Mouse (Mus musculus): ENCODE data around the gene Nmnat2. TPM values are rescaled to one million over a fixed set of nuclear protein-coding genes. Genes with fewer than 3 reads are reported as not detected.

The Nmnat2 gene
- polyA plus RNA-seq, 1 experiment from 2014 or later: 5.3 TPM

DNA sequence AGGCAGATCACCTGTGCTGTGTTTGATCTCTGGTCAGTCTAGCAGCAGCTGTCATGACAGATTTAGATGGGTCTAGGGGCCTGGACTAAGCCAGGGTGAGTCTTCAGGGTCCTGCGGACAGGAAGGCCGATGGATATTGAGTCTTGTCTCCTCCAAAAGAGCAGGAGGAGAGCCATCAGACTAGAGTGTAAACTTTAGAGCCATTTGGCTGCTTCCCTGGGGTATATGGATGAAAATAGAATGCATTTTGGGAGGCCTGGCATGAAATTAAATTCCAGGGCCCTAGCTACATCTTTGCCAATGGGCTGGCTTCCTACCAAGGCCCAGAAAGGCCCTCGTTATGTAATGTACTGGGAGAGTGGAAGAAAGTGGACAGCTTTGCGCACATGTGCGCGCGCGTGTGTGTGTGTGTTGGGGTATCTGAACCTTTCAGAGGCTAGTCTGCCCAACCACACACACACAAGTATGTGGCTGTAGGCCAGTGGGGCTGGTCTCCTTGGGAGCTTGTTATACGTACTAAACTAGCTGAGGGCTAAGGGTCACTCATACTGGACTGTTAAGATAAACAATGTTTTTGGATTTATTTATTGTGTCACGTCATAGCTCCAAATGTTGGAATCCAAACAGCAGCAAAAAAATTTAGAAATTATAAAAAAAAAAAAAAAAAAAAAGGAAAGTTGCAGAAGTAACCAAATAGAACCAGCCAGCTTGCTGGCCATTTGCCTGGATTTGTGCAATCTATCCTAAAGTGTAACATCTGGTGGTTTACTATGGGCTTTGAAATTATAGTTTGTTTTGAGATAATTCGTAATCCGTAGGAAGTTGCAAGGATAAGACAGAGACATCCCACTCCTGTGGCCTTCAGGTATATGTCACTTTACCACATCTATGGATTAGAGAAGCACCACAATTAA, 110.9 kb downstream of the Nmnat2 start:
- Histone ChIP-seq H3K27ac (replicated peaks; ENCODE audit: low read depth, low read length) (no peak overlapping the region; the same call in 1 of the 2 replicates), H3K4me1 (ENCODE audit: control insufficient read depth, insufficient read depth, low read length) (peaks cover 6% of the 10 kb centered on the region; the same call in 1 of the 2 replicates), H3K9ac (ENCODE audit: low read depth, low read length) (no peak overlapping the region), H3K36me3 (ENCODE audit: control insufficient read depth, insufficient read depth, low read length) (no peaks in the 10 kb centered on the region), H3K4me3 (ENCODE audit: low read depth, low read length) (no peak overlapping the region), H3K27me3 (replicated peaks; ENCODE audit: control insufficient read depth, insufficient read depth, low read length) (no peaks in the 10 kb centered on the region), H3K9me3 (ENCODE audit: control insufficient read depth, low read length) (no peaks in the 10 kb centered on the region), H3K4me2 (ENCODE audit: low read depth, low read length) (no peak overlapping the region)
- 72% methylated on average over 12 of the region's 12 CpGs for whole genome bisulfite sequencing
- peak; percentile 79 for ATAC-seq (ENCODE audit: low read depth)
- DNase-seq (ENCODE audit: low spot score): peak; percentile 81

DNA sequence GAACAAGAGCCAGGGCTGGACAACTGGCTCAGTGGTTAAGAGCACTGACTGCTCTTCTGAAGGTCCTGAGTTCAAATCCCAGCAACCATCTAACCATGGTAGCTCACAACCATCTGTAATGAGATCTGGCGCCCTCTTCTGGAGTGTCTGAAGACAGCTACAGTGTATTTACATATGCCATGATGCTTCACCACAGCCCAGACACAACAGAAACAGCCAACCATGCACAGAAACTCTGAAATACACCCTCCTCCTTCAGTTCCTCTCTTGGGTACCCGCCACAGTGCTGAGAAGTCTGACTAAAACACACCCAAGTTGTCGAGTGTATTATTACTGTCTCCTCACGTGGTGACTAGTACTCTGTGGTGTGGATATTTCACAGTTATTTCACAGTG, 111.6 kb downstream of the Nmnat2 start:
- H3K4me3 ChIP-seq (ENCODE audit: low read depth, low read length): no peak overlapping the region
- H3K9me3 ChIP-seq (ENCODE audit: control insufficient read depth, low read length): no peaks in the 10 kb centered on the region
- no peak overlapping the region for H3K4me2 ChIP-seq (ENCODE audit: low read depth, low read length)
- peaks cover 6% of the 10 kb centered on the region; the same call in 1 of the 2 replicates for H3K4me1 ChIP-seq (ENCODE audit: control insufficient read depth, insufficient read depth, low read length)
- H3K36me3 ChIP-seq (ENCODE audit: control insufficient read depth, insufficient read depth, low read length): no peaks in the 10 kb centered on the region
- no peaks in the 10 kb centered on the region; the same call in 1 of the 2 replicates for H3K27me3 ChIP-seq (replicated peaks; ENCODE audit: control insufficient read depth, insufficient read depth, low read length)
- ATAC-seq (ENCODE audit: low read depth): no peak
- DNase-seq (ENCODE audit: low spot score): no peak
- WGBS: 73% methylated on average over 4 of the region's 4 CpGs
- H3K9ac ChIP-seq (ENCODE audit: low read depth, low read length): no peak overlapping the region
- no peak overlapping the region for H3K27ac ChIP-seq (replicated peaks; ENCODE audit: low read depth, low read length)

- H3K9ac ChIP-seq (ENCODE audit: low read depth, low read length): no peak overlapping the region
- peaks cover 20% of the 10 kb centered on the region for H3K27me3 ChIP-seq (replicated peaks; ENCODE audit: control insufficient read depth, insufficient read depth, low read length)
- peak overlapping the region; percentile 23 for H3K4me3 ChIP-seq (ENCODE audit: low read depth, low read length)
- H3K4me2 ChIP-seq (ENCODE audit: low read depth, low read length): peak overlapping the region; percentile 45
- H3K4me1 ChIP-seq (ENCODE audit: control insufficient read depth, insufficient read depth, low read length): peaks cover 14% of the 10 kb centered on the region; the same call in 1 of the 2 replicates
- DNase-seq (ENCODE audit: low spot score) (peak; percentile 69), ATAC-seq (ENCODE audit: low read depth) (peak; percentile 82)
- no peaks in the 10 kb centered on the region for H3K36me3 ChIP-seq (ENCODE audit: control insufficient read depth, insufficient read depth, low read length)
- H3K9me3 ChIP-seq (ENCODE audit: control insufficient read depth, low read length): no peaks in the 10 kb centered on the region
- 20% methylated on average over 15 of the region's 16 CpGs for WGBS
- H3K27ac ChIP-seq (replicated peaks; ENCODE audit: low read depth, low read length): no peak overlapping the region
Observed at GRCm38 (mm10) chr1:153071563-153071962, 116.8 kb downstream of the Nmnat2 start.

DNA sequence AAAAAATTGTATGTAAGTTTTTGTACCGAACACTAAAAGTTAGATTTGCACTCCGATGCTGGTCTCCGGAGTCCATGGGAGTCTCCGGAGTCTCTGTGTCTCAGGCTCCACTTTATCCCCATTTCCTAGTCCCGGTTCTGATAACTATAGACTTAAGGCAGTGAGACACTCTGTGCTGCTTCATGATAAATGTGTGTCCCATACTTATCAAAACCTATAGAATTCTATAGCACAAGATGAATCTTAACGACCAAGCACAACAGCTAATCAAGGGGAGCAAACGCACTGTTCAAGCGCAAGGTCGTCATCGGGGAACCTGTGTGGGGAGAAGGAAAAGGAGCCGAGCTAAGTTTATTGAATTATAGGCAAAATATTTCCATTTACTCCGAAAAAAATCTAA, 117.2 kb downstream of the Nmnat2 start:
- DNase-seq (ENCODE audit: low spot score) (no peak), ATAC-seq (ENCODE audit: low read depth) (no peak)
- Histone ChIP-seq H3K27me3 (replicated peaks; ENCODE audit: control insufficient read depth, insufficient read depth, low read length) (peaks cover 20% of the 10 kb centered on the region), H3K36me3 (ENCODE audit: control insufficient read depth, insufficient read depth, low read length) (no peaks in the 10 kb centered on the region), H3K4me1 (ENCODE audit: control insufficient read depth, insufficient read depth, low read length) (peaks cover 14% of the 10 kb centered on the region; the same call in 1 of the 2 replicates), H3K9ac (ENCODE audit: low read depth, low read length) (no peak overlapping the region), H3K4me2 (ENCODE audit: low read depth, low read length) (peak overlapping the region; percentile 45), H3K27ac (replicated peaks; ENCODE audit: low read depth, low read length) (no peak overlapping the region), H3K4me3 (ENCODE audit: low read depth, low read length) (peak overlapping the region; percentile 23), H3K9me3 (ENCODE audit: control insufficient read depth, low read length) (no peaks in the 10 kb centered on the region)
- WGBS: 39% methylated on average over 12 of the region's 12 CpGs

- peaks cover 20% of the 10 kb centered on the region for H3K27me3 ChIP-seq (replicated peaks; ENCODE audit: control insufficient read depth, insufficient read depth, low read length)
- no peaks in the 10 kb centered on the region for H3K9me3 ChIP-seq (ENCODE audit: control insufficient read depth, low read length)
- no peak for ATAC-seq (ENCODE audit: low read depth)
- H3K36me3 ChIP-seq (ENCODE audit: control insufficient read depth, insufficient read depth, low read length): no peaks in the 10 kb centered on the region
- no peak overlapping the region for H3K9ac ChIP-seq (ENCODE audit: low read depth, low read length)
- DNase-seq (ENCODE audit: low spot score): no peak
- no peak overlapping the region for H3K27ac ChIP-seq (replicated peaks; ENCODE audit: low read depth, low read length)
- peaks cover 14% of the 10 kb centered on the region; the same call in 1 of the 2 replicates for H3K4me1 ChIP-seq (ENCODE audit: control insufficient read depth, insufficient read depth, low read length)
- H3K4me2 ChIP-seq (ENCODE audit: low read depth, low read length): no peak overlapping the region
- WGBS: 31% methylated on average over 10 of the region's 10 CpGs
- H3K4me3 ChIP-seq (ENCODE audit: low read depth, low read length): no peak overlapping the region
Observed at GRCm38 (mm10) chr1:153072711-153073110, 117.9 kb downstream of the Nmnat2 start.

- ATAC-seq (ENCODE audit: low read depth): no peak
- WGBS: 13% methylated on average over 9 of the region's 9 CpGs
Observed at GRCm38 (mm10) chr1:153073441-153073840, 118.6 kb downstream of the Nmnat2 start.

DNA sequence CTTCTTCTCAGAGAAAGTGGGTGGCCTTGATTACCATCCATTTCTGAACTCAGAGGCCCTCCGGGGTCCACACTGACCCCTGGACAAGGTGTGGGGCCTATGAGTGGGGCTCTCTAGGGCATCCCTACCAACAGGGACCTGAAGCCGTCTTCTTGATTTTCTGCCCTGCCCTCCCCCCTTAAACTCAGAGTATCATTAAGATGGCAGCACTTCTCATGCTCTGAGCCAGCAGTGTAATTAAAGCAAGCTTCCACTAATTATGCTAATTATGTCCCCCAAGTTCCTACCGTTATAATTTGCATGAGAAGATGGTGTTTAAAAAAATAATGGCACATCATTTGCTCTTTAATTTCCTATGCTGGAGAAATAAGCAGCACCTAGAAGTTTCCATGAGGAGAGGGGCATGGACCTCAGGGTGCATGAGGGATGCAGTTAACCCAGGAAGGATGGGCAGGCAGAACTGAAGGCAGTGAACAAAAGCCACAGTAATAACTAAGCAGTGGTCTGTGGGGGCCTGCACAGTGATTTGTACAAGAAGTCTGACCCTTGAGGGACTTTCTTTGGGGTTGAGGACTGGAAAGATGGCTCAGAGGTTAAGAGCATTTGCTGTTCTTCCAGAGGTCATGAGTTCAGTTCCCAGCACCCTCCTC, 120.4 kb downstream of the Nmnat2 start:
- no peak for DNase-seq (ENCODE audit: low spot score)
- Histone ChIP-seq H3K4me3 (ENCODE audit: low read depth, low read length) (no peak overlapping the region), H3K9ac (ENCODE audit: low read depth, low read length) (no peak overlapping the region), H3K36me3 (ENCODE audit: control insufficient read depth, insufficient read depth, low read length) (no peaks in the 10 kb centered on the region), H3K9me3 (ENCODE audit: control insufficient read depth, low read length) (no peaks in the 10 kb centered on the region), H3K4me2 (ENCODE audit: low read depth, low read length) (no peak overlapping the region), H3K4me1 (ENCODE audit: control insufficient read depth, insufficient read depth, low read length) (peaks cover 14% of the 10 kb centered on the region; the same call in 1 of the 2 replicates), H3K27me3 (replicated peaks; ENCODE audit: control insufficient read depth, insufficient read depth, low read length) (peaks cover 20% of the 10 kb centered on the region), H3K27ac (replicated peaks; ENCODE audit: low read depth, low read length) (no peak overlapping the region)
- ATAC-seq (ENCODE audit: low read depth): no peak
- 67% methylated on average over 3 of the region's 3 CpGs for WGBS

More at GRCm38 (mm10) chr1:153073441-153073840, 118.6 kb downstream of the Nmnat2 start:
- H3K27ac ChIP-seq (replicated peaks; ENCODE audit: low read depth, low read length): no peak overlapping the region
- no peaks in the 10 kb centered on the region for H3K36me3 ChIP-seq (ENCODE audit: control insufficient read depth, insufficient read depth, low read length)
- no peak for DNase-seq (ENCODE audit: low spot score)
- peaks cover 14% of the 10 kb centered on the region; the same call in 1 of the 2 replicates for H3K4me1 ChIP-seq (ENCODE audit: control insufficient read depth, insufficient read depth, low read length)
- no peak overlapping the region for H3K9ac ChIP-seq (ENCODE audit: low read depth, low read length)
- H3K4me3 ChIP-seq (ENCODE audit: low read depth, low read length): no peak overlapping the region
- no peaks in the 10 kb centered on the region for H3K9me3 ChIP-seq (ENCODE audit: control insufficient read depth, low read length)
- no peak overlapping the region for H3K4me2 ChIP-seq (ENCODE audit: low read depth, low read length)
- H3K27me3 ChIP-seq (replicated peaks; ENCODE audit: control insufficient read depth, insufficient read depth, low read length): peaks cover 20% of the 10 kb centered on the region

- WGBS: 48% methylated on average over 6 of the region's 6 CpGs
- no peak overlapping the region for H3K27ac ChIP-seq (replicated peaks; ENCODE audit: low read depth, low read length)
Observed at GRCm38 (mm10) chr1:153075955-153076354, 121.2 kb downstream of the Nmnat2 start.

More at GRCm38 (mm10) chr1:153075955-153076354, 121.2 kb downstream of the Nmnat2 start:
- H3K4me3 ChIP-seq (ENCODE audit: low read depth, low read length): no peak overlapping the region
- no peaks in the 10 kb centered on the region for H3K36me3 ChIP-seq (ENCODE audit: control insufficient read depth, insufficient read depth, low read length)
- no peaks in the 10 kb centered on the region for H3K9me3 ChIP-seq (ENCODE audit: control insufficient read depth, low read length)
- no peak for ATAC-seq (ENCODE audit: low read depth)
- no peak overlapping the region for H3K9ac ChIP-seq (ENCODE audit: low read depth, low read length)
- peaks cover 14% of the 10 kb centered on the region; the same call in 1 of the 2 replicates for H3K4me1 ChIP-seq (ENCODE audit: control insufficient read depth, insufficient read depth, low read length)
- no peak overlapping the region for H3K4me2 ChIP-seq (ENCODE audit: low read depth, low read length)
- no peak for DNase-seq (ENCODE audit: low spot score)
- peaks cover 20% of the 10 kb centered on the region for H3K27me3 ChIP-seq (replicated peaks; ENCODE audit: control insufficient read depth, insufficient read depth, low read length)

Data from embryonic facial prominence, embryonic 14.5 days (tissue).